Mouse (Mus musculus) embryo, embryonic 11.5 days (tissue): ENCODE measurements around the gene Lmln.
"Not testable (repeated sequence)": the region's sequence is repeated elsewhere in the genome, so short reads cannot be mapped to it uniquely, and the experiment has no call there.

Source experiments
- DNase-seq: peaks from one replicate; pipeline ENCODE4 v3.0.0-alpha.2; 2012; ENCODE audit warnings: low read depth, low spot score

Gene Lmln

DNA sequence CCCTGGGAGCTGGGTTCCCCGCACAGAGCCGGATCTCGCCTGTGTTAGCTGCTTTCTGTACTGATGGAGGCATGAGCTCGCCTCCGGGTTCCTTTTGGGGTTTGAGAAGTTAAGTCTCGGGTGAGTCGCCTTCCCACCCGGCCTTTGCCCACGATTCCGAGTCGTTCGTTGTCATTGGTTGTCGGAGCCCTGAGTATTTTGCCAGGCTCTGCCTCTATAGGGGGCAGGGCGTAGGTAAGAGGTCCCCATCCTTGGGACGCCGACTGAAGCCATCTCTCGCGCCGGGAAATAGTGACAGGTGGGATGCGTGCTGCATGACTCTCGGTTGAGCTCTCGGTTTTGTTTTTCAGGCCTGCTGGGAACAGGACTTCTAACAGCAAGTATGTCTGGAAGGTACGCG is 5.5 kb upstream of the Lmln start:
- no peak for DNase-seq

DNA sequence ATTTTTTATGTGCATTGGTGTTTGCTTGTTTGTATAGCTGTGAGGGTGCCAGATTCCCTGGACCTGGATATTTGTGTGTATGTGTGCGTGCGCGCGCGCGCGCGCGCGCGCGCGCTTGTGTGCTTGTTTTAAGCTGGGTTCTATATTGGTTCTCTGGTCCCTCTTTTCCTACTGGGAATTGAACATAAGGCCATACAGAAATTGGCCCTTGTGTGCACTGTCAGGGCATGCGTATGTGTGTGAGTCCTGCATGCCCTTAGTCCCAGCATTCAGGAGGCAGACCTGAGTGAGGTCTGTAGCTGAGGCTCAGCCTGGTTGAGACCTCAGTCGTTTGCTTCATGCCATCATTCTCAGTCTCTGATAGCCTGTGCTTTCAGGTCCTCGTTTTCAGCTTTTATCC is 4.3 kb upstream of the Lmln start:
- DNase-seq = no peak

DNA sequence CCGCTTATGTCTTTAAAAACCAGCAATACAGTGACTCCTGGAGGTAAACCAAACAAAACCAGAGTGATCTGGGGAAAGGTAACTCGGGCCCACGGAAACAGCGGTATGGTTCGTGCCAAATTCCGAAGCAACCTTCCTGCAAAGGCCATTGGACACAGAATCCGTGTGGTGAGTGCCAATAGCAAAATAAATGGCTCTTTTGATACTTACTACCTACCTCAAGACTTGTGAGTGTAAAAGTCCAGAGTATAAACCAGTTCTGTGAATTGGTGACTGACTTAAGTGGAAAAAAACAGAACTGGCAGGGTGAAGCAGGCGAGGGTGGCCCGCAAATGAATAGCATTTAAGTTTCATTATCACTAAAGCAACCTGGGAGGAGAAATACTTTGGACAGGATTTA is 3.7 kb upstream of the Lmln start:
- DNase-seq = not testable (repeated sequence)

- no peak for DNase-seq
These were observed 2.9 kb upstream of the Lmln start for GRCm38 (mm10) chr16:33059471-33059870.

GRCm38 (mm10) chr16:33060926-33061325 is 1.4 kb upstream of the Lmln start:
- DNase-seq = no peak

DNA sequence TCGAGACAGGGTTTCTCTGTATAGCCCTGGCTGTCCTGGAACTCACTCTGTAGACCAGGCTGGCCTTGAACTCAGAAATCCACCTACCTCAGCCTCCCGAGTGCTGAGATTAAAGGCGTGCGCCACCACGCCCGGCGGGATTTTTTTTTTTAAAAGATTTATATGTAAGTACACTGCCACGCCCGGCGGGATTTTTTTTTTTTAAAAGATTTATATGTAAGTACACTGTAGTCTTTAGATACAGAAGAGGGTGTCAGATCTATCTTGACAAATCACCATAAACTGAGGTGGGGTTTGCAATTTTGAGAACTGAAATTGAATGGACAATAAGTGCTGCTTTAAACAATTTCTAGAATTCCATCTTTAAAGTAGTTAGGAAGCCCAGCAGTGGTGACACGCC is 921 bp upstream of the Lmln start:
- DNase-seq = no peak

GRCm38 (mm10) chr16:33062682-33063131 is 386 bp downstream of the Lmln start:
- no peak for DNase-seq

GRCm38 (mm10) chr16:33063267-33063666 is 946 bp downstream of the Lmln start:
- no peak for DNase-seq

DNA sequence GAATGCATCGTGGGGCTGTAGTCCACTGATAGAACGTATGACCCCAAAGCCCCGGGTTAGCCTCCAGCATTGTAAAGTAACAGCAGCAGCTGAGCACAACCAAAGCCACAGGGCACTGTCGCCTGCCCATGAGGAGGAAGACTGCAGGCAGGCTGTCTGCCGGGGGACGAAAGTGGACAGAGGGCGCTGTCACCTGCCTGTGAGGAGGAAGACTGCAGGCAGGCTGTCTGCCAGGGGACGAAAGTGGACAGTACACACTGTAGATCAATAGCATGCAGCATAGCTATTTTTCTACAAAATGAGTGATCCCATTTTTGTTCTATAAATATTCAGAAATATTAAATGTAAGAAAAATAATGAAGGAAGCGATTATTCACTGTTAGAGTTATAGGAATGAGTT is 2.3 kb downstream of the Lmln start:
- DNase-seq = no peak

DNA sequence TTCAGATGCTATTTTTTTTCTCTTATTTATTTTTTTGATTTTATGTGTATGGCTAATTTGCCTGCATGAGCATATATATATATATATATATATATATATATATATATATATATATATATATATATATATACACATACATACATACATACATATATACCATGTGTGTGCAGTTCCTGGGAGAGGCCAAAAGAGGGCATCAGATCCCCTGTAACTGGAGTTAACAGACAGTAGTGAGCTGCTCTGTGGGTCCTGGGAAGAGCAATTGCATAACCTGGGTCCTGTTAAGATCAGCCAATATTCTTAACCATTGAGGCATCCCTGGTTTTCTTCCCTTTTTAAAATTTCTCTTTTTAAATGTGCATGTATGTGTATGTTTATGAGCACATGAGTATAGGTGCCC is 8.6 kb downstream of the Lmln start:
- no peak for DNase-seq

GRCm38 (mm10) chr16:33072871-33073557 is 10.7 kb downstream of the Lmln start:
- no peak for DNase-seq

GRCm38 (mm10) chr16:33074967-33075366 is 12.6 kb downstream of the Lmln start:
- no peak for DNase-seq

- no peak for DNase-seq
These were observed 13.8 kb downstream of the Lmln start for GRCm38 (mm10) chr16:33076078-33076477.

DNA sequence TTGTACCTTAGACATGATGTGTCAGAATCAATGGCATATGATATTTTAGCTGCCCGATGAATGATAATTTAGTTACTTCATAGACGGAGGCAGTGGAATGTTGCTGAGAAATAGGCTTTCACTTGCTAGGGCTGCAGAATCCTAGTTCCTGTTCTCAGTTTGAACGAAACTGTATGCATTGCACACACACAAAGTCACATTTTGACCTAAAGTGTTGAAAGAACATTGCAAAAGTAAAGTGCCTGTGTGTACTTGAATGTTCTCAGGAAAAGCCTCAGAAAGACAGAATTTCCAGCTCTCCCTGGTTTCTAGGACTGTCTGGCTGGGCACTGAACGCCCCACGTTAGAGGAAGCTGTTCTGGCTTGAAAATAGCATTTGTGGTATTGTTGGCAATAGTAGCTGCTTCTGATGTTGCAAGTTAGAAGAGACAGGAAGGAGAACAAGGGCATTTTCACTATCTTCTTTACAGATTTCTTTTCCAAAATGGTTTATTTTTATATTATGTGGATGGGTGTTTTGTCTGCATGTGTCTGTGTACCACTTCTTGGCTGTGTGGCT is 14.8 kb downstream of the Lmln start:
- DNase-seq = no peak

DNA sequence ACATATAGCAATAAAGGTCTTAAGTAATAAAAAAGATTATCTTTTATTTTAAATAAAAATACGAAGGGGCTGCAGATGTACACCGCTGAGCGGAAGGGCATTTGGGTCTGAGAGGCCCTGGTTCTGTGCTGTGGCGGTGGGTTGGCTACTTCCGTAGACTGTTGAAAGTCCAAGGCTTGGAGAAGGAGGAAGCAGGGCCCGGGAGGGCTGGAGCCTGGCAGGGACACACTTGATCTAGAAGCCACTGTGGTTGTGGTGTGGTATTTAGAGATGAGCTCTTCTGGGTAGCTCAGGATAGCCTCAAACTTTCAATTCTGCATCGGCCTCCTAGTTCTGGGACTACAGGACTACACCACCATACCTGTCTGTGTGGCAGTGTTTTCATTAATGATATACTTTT is 17.7 kb downstream of the Lmln start:
- DNase-seq = no peak

- DNase-seq = no peak
These were observed 20.6 kb downstream of the Lmln start for GRCm38 (mm10) chr16:33082951-33083350.

GRCm38 (mm10) chr16:33083996-33084395 is 21.7 kb downstream of the Lmln start:
- no peak for DNase-seq

- DNase-seq = no peak
These were observed 23.3 kb downstream of the Lmln start for GRCm38 (mm10) chr16:33085666-33086065.

GRCm38 (mm10) chr16:33113726-33114125 is 51.4 kb downstream of the Lmln start:
- no peak for DNase-seq

DNA sequence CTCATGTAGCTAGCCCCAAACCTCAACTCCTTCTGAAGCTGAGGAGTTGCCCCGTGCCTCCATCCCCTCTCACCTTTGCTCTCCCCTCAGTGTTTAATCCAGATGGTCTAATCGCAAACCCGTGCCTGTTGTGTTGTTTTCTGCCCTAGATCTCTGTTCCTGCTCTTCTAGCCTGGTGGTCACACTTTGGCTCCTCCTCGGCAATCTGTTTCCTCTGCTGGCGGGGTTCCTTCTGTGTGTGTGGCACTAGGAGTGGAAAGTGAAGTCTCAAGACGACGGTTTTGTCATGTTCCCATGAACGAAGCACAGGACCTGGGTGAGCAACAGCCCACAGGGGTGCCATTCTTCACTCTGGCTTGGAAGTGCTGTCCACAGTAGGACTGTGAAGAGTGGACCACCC is 61.1 kb downstream of the Lmln start:
- DNase-seq = no peak

GRCm38 (mm10) chr16:33123938-33124820 is 61.9 kb downstream of the Lmln start:
- peak; percentile 31 for DNase-seq

GRCm38 (mm10) chr16:33127052-33127451 is 64.7 kb downstream of the Lmln start:
- no peak for DNase-seq

DNA sequence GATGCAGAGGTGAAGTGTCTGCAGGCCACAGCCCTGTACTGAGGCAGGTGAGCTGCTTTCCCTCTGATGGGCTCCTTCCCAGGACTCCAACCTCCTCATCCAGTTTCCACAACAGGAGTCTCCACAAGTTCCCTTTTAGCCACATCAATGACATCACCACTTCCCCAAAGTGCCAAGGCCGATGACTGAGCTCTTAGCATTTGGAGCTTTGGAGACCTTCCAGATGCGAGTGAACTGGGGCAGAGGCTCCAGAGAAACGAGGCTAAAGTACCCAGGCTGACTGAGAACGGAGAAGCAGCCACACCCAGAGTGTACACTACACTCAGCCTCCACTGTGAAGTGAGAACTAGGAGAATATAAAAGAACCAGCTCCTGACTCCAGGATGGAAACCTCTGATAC is 68.4 kb downstream of the Lmln start:
- no peak for DNase-seq
